Mouse (Mus musculus): ENCODE results near the gene Fam169b. TPM values are rescaled to one million over a fixed set of nuclear protein-coding genes. Genes with fewer than 3 reads are reported as not detected.

The Fam169b gene
- 0.11 and 0.13 TPM in 2 replicates for polyA plus RNA-seq (2012; rRNA removed)

DNA sequence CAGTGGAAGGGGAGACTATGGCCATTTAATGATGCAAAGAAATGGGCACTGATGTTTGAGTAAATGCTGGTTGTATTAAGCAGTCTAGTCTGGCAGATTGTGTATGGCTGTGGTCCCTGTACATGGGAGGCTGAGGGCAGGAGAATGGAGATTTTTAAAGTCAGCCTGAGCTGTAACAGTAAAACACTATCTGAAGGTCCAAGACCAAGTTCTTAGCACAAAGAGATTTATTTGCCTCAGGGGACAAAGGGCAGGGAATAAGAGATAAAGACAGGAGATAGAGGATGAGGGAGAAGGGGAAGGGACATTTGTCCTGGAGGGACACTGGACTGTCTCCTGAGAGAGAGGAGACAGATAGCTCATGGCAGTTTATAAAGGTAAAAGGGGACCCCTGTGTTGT is at the start of gene Fam169b:
Gene Fam169b (plus strand): TSS at position 325 of the 400 bp plus-strand sequence.
- TF ChIP-seq POLR2A (IDR thresholded peaks at IDR 0.05; ENCODE audit: borderline replicate concordance, insufficient read depth, low read length) (no peak), CTCF (IDR thresholded peaks at IDR 0.05; ENCODE audit: borderline replicate concordance, insufficient read depth, low read depth, low read length) (no peak)
- Histone ChIP-seq H3K4me1 (ENCODE audit: control insufficient read depth, insufficient read depth, low read length) (0 out of 2 replicates have a peak, but pooled peaks cover 8% of the 10 kb centered on the region), H3K27me3 (ENCODE audit: control insufficient read depth, insufficient read depth, low read length) (no peaks in the 10 kb centered on the region), H3K4me3 (replicated peaks; ENCODE audit: insufficient read depth, low read depth, low read length) (no peak within 1 kb of the TSS), H3K27ac (ENCODE audit: insufficient read depth, low read length) (no peak within 1 kb of the TSS)
- DNase-seq = no peak

DNA sequence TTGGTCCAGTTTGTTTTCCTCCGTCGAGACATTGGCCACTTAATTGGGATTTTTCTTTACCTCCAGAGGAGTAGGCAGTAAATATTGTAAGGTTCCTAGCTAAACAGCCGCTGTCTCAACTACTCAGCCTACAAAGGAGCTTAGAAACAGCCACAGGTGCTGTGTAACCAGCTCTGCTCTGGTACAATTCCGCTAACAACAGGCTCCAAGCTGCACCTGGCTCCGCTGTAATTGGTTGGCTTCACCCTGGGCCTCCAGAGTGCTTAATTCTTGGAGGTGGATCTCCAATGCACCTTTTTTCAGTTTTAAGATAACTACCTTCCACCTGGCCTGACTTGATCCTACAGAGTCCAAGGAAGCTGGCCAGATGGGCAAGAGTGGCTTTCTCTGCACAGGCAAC is 49.6 kb upstream of the Fam169b start:
- WGBS = 96% methylated on average over 5 of the region's 5 CpGs
- Histone ChIP-seq H3K27ac (ENCODE audit: insufficient read depth, low read length) (no peak overlapping the region), H3K4me1 (ENCODE audit: control insufficient read depth, insufficient read depth, low read length) (peaks cover 8% of the 10 kb centered on the region), H3K4me3 (replicated peaks; ENCODE audit: insufficient read depth, low read depth, low read length) (no peak overlapping the region), H3K27me3 (ENCODE audit: control insufficient read depth, insufficient read depth, low read length) (no peaks in the 10 kb centered on the region)
- TF ChIP-seq POLR2A (IDR thresholded peaks at IDR 0.05; ENCODE audit: borderline replicate concordance, insufficient read depth, low read length) (no peak), CTCF (IDR thresholded peaks at IDR 0.05; ENCODE audit: borderline replicate concordance, insufficient read depth, low read depth, low read length) (no peak)
- DNase-seq = no peak

DNA sequence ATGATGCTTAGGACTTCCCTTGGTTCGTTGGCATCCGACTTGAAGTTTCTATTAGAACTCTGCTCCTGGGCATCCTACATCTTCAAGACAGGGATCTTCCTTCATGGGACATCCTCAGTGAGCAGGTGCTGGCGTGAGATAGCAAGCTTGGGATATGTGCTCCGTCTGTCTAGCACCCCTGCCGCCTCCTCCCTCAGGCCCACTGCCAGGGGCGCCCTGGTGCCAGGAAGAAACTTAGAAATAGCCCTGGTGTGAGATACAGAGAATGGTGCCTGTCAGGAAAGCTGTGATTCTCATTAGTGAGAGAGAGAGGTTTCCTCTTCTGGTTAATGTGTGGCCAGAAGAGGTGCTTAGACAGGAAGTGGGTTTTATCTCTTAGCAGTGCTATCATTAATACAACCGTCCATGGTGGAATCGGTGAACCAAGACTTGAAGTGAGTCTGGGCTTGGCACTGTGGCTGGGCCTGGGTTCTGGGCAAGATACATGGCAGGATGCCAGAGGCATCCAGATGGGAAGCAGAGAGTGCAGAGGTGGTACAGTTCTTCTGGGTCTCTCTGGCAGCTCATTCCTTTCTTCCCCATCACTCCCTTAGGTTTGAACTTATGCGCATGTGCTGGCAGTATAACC is 48.1 kb upstream of the Fam169b start:
- no peak overlapping the region for H3K4me3 ChIP-seq (replicated peaks; ENCODE audit: insufficient read depth, low read depth, low read length)
- no peaks in the 10 kb centered on the region for H3K27me3 ChIP-seq (ENCODE audit: control insufficient read depth, insufficient read depth, low read length)
- H3K27ac ChIP-seq (ENCODE audit: insufficient read depth, low read length) = no peak overlapping the region
- DNase-seq = peak; percentile 40 to 50
- 53% methylated on average over 9 of the region's 9 CpGs for whole genome bisulfite sequencing
- TF ChIP-seq POLR2A (IDR thresholded peaks at IDR 0.05; ENCODE audit: borderline replicate concordance, insufficient read depth, low read length) = no peak
- TF ChIP-seq CTCF (IDR thresholded peaks at IDR 0.05; ENCODE audit: borderline replicate concordance, insufficient read depth, low read depth, low read length) = no peak
- peaks cover 10% of the 10 kb centered on the region for H3K4me1 ChIP-seq (ENCODE audit: control insufficient read depth, insufficient read depth, low read length)

DNA sequence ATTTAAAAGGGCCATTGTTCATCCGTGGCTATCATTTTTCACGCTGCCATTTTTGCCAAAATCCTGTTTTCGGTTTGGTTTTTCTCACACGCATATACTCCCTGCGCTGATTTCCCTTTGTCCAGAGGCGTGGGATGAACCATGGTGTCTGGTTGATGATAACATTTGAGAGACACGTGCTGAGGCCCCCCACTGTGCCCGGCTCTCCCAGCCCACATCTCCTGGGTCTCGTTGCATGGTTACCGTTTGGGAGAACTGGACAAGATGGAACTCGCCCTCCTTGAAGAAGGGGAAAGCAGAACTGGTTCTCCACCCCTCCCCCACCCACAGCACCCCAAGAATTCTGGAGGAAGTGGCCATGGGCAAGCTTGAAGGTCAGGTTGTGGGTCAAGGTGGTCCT is 46.6 kb upstream of the Fam169b start:
- 77% methylated on average over 11 of the region's 11 CpGs for WGBS

DNA sequence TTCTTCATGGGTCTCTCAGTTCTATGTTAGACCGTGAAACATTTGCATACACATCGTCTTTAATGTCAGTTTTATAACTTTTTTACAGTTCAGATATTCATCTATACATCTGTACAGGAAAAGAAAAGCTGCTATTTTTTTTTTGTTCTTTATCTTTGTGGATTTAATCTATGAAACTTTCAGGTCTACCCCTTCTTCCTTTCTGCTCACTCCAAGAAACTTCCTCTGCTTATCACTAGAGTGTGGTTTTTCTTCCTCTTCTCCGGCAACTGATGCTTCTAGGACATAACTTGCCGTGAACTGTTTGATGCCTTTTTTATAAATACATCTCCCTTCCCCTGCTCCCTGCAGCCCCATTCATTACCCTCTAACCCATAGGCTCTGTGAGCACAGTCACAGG is 46.0 kb upstream of the Fam169b start:
- TF ChIP-seq CTCF (IDR thresholded peaks at IDR 0.05; ENCODE audit: borderline replicate concordance, insufficient read depth, low read depth, low read length) (no peak), POLR2A (IDR thresholded peaks at IDR 0.05; ENCODE audit: borderline replicate concordance, insufficient read depth, low read length) (no peak)
- DNase-seq = no peak
- no peak overlapping the region for H3K4me3 ChIP-seq (replicated peaks; ENCODE audit: insufficient read depth, low read depth, low read length)
- H3K27ac ChIP-seq (ENCODE audit: insufficient read depth, low read length) = no peak overlapping the region
- H3K27me3 ChIP-seq (ENCODE audit: control insufficient read depth, insufficient read depth, low read length) = no peaks in the 10 kb centered on the region
- H3K4me1 ChIP-seq (ENCODE audit: control insufficient read depth, insufficient read depth, low read length) = peaks cover 15% of the 10 kb centered on the region
- 95% methylated on average over 4 of the region's 4 CpGs for WGBS

More for the DNA sequence above, 46.6 kb upstream of the Fam169b start:
- H3K4me3 ChIP-seq (replicated peaks; ENCODE audit: insufficient read depth, low read depth, low read length) = no peak overlapping the region
- no peak overlapping the region for H3K27ac ChIP-seq (ENCODE audit: insufficient read depth, low read length)
- H3K4me1 ChIP-seq (ENCODE audit: control insufficient read depth, insufficient read depth, low read length) = peaks cover 15% of the 10 kb centered on the region
- no peak for DNase-seq
- no peaks in the 10 kb centered on the region for H3K27me3 ChIP-seq (ENCODE audit: control insufficient read depth, insufficient read depth, low read length)
- TF ChIP-seq POLR2A (IDR thresholded peaks at IDR 0.05; ENCODE audit: borderline replicate concordance, insufficient read depth, low read length) (no peak), CTCF (IDR thresholded peaks at IDR 0.05; ENCODE audit: borderline replicate concordance, insufficient read depth, low read depth, low read length) (no peak)

DNA sequence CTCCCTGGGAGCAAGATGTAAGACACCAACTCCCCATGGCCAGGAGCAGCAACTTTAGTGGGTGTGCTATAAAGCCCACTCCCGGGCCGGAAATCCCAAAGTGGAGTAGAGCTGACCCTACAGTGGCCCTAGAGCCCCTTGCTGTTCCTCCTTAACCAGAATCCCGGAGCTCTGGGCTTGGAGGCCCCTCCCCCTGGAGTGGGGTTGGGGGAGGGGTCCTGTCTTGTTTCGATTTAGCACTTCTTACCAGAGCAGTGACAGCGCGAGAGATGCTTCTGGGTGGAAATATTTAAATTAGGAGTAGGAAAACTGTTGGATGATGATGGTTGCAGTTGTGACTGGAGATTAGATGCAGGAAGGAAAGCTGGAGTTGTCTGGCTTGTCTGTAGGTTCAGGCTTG is 45.1 kb upstream of the Fam169b start:
- Histone ChIP-seq H3K27ac (ENCODE audit: insufficient read depth, low read length) (no peak overlapping the region), H3K4me1 (ENCODE audit: control insufficient read depth, insufficient read depth, low read length) (peaks cover 15% of the 10 kb centered on the region), H3K27me3 (ENCODE audit: control insufficient read depth, insufficient read depth, low read length) (no peaks in the 10 kb centered on the region), H3K4me3 (replicated peaks; ENCODE audit: insufficient read depth, low read depth, low read length) (no peak overlapping the region)
- WGBS = 80% methylated on average over 6 of the region's 6 CpGs
- TF ChIP-seq CTCF (IDR thresholded peaks at IDR 0.05; ENCODE audit: borderline replicate concordance, insufficient read depth, low read depth, low read length) (no peak), POLR2A (IDR thresholded peaks at IDR 0.05; ENCODE audit: borderline replicate concordance, insufficient read depth, low read length) (no peak)
- DNase-seq = no peak

DNA sequence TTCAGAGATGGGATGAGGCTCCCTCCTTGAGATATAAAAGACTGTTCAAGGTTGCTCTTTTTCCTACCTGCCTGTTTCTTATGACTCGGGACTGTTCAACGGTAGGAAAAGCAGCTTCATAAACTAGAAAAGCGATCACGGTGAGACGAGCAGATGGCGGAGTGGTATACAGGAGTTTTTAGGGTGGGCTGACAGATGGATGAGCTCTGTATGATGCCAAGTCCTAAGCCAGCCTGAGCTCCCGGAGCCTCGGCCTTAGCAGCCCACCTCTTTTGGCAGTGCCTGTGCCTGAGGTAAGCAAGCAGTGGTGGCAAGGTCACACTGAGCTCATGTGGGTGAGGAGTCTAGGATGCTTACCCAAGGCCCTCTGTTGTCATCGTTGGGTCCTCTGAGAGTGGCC is 42.8 kb upstream of the Fam169b start:
- TF ChIP-seq POLR2A (IDR thresholded peaks at IDR 0.05; ENCODE audit: borderline replicate concordance, insufficient read depth, low read length) (no peak), CTCF (IDR thresholded peaks at IDR 0.05; ENCODE audit: borderline replicate concordance, insufficient read depth, low read depth, low read length) (no peak)
- H3K4me1 ChIP-seq (ENCODE audit: control insufficient read depth, insufficient read depth, low read length) = peaks cover 8% of the 10 kb centered on the region
- WGBS = 27% methylated on average over 9 of the region's 9 CpGs
- H3K27me3 ChIP-seq (ENCODE audit: control insufficient read depth, insufficient read depth, low read length) = no peaks in the 10 kb centered on the region
- H3K4me3 ChIP-seq (replicated peaks; ENCODE audit: insufficient read depth, low read depth, low read length) = no peak overlapping the region
- peak in 1 of 2 experiments; percentile 21 for DNase-seq
- H3K27ac ChIP-seq (ENCODE audit: insufficient read depth, low read length) = no peak overlapping the region

DNA sequence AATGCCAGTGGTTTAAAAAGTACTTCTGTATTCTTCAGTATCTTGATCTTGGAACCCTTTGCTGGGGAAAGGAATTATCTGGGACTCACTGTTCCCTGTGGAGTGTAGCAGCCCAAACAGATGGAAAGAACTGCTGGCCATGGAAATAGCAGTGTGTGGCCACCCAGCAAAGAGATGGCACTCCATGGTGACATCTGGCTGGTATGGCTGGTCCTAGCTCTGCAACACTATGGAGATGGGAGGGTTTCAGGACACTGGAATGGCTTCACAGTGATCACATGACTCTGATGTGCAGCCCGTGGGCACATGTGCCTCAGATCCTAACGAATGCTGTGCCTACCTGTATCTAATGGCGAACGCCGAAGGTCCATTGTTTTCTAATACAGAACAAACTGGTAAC is 41.1 kb upstream of the Fam169b start:
- Histone ChIP-seq H3K4me1 (ENCODE audit: control insufficient read depth, insufficient read depth, low read length) (peaks cover 8% of the 10 kb centered on the region), H3K27ac (ENCODE audit: insufficient read depth, low read length) (no peak overlapping the region), H3K27me3 (ENCODE audit: control insufficient read depth, insufficient read depth, low read length) (no peaks in the 10 kb centered on the region), H3K4me3 (replicated peaks; ENCODE audit: insufficient read depth, low read depth, low read length) (no peak overlapping the region)
- DNase-seq = no peak
- 68% methylated on average over 5 of the region's 5 CpGs for WGBS
- TF ChIP-seq POLR2A (IDR thresholded peaks at IDR 0.05; ENCODE audit: borderline replicate concordance, insufficient read depth, low read length) (no peak), CTCF (IDR thresholded peaks at IDR 0.05; ENCODE audit: borderline replicate concordance, insufficient read depth, low read depth, low read length) (no peak)
